Mouse (Mus musculus): ENCODE data around the gene Atp2c2. TPM values are rescaled to one million over a fixed set of nuclear protein-coding genes. Genes with fewer than 3 reads are reported as not detected.

Gene Atp2c2
- polyA plus RNA-seq, 1 experiment from 2014 or later, result 1.8 TPM

DNA sequence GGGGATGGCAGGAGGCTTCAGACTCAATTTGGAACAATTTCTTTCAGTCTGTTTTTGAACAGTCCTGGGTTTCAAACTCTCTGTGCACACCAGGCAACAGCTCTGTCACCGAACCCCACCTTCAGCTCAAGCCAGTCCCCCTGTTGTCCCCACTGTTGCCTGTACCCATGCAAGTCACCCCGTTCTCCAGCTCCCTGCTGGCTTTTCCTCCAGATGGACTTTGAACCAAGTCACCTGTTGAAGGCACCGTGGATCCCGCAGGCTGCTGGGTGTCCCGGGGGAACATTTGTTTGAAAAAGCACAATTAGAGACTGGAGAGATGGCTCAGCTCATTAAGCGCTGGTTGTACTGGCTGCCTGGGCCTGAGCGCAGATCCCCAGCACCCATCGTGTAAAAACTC, 105.5 kb downstream of the Atp2c2 start:
- H3K4me3 ChIP-seq (ENCODE audit: low read depth, low read length), result no peak overlapping the region
- no peak for DNase-seq
- no peaks in the 10 kb centered on the region for H3K27me3 ChIP-seq (ENCODE audit: insufficient read depth, low read length)
- TF ChIP-seq CTCF (IDR thresholded peaks at IDR 0.05; ENCODE audit: low read depth), result no peak
- H3K36me3 ChIP-seq (ENCODE audit: insufficient read depth), result peaks cover 7% of the 10 kb centered on the region; the same call in 1 of the 2 replicates
- H3K4me2 ChIP-seq, result no peak overlapping the region
- H3K9me3 ChIP-seq (ENCODE audit: low read depth, low read length), result no peaks in the 10 kb centered on the region
- H3K4me1 ChIP-seq (ENCODE audit: insufficient read depth), result no peaks in the 10 kb centered on the region
- ATAC-seq (ENCODE audit: insufficient read depth), result no peak
- 55% methylated on average over 8 of the region's 8 CpGs for WGBS
- H3K9ac ChIP-seq, result no peak overlapping the region
- H3K27ac ChIP-seq (ENCODE audit: low read depth), result no peak overlapping the region

DNA sequence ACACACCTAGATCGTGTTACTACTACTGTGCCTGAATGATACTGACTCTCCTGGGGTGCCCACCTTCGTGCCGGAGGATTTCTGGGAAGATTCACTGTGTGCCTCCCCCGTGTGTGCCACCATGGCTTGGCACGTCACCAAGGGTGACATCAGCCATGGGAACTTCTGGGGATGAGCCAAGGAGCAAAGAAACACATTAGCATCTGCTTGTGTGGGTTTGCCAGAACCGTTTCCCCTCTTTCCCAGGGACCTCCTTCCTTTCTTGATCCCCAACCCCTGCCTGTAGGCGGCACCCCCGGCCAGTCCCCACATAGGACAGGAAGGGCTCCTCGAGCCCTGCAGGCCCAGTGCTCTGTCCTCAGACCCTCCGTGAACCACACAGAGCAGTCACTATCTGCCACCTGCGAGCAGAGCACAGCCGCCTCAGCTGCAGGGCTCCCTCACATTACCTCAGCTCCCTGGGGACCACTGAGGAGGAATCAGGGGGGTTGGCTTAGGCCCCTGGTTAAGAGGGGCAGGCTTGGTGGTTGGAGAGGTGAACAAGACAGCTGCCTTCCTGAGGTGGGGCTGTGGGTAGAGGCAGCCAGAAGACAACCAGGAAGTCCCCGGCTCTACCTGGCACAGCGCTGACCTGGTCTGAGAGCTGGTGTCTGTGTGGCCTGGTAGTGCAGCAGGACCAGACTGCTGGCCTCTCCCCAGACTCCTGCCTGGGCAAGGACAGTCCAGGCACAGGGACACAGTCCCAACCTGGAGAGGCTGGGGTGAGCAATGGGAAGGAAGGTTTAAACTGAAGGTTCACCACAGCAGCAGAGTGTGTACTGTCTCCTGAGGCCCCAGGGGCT, 106.8 kb downstream of the Atp2c2 start:
- Histone ChIP-seq H3K27me3 (ENCODE audit: insufficient read depth, low read length) (no peaks in the 10 kb centered on the region), H3K36me3 (ENCODE audit: insufficient read depth) (peaks cover 7% of the 10 kb centered on the region; the same call in 1 of the 2 replicates), H3K9ac (no peak overlapping the region), H3K4me2 (no peak overlapping the region), H3K9me3 (ENCODE audit: low read depth, low read length) (no peaks in the 10 kb centered on the region), H3K4me1 (ENCODE audit: insufficient read depth) (no peaks in the 10 kb centered on the region; the same call in 1 of the 2 replicates), H3K4me3 (ENCODE audit: low read depth, low read length) (no peak overlapping the region), H3K27ac (ENCODE audit: low read depth) (no peak overlapping the region)
- ATAC-seq (ENCODE audit: insufficient read depth) (0 out of 2 replicates have a peak, but pooled peaks have one; percentile 25), DNase-seq (peak; percentile 56)
- no peak for TF ChIP-seq CTCF (IDR thresholded peaks at IDR 0.05; ENCODE audit: low read depth)
- WGBS, result 58% methylated on average over 14 of the region's 14 CpGs

Other genes starting within 250 kb of the Atp2c2 start
- gene Slc38a8, start 198.3 kb upstream of the Atp2c2 start, polyA plus RNA-seq (2014; fragmentation: Nextera tagmentation; extraction: Ambion mirVana), result not detected in 2 replicates
- gene Mbtps1, start 141.3 kb upstream of the Atp2c2 start, polyA plus RNA-seq (2014; fragmentation: Nextera tagmentation; extraction: Ambion mirVana), result 125 and 128 TPM in 2 replicates
- 25.9 and 26.8 TPM in 2 replicates for gene Hsdl1, start 124.8 kb upstream of the Atp2c2 start, polyA plus RNA-seq (2014; fragmentation: Nextera tagmentation; extraction: Ambion mirVana)
- gene Dnaaf1, start 124.8 kb upstream of the Atp2c2 start, polyA plus RNA-seq (2014; fragmentation: Nextera tagmentation; extraction: Ambion mirVana), result 0.24 TPM in 1 of 2 replicates, not detected in the other
- 9.0 and 10.4 TPM in 2 replicates for gene Taf1c, start 94.8 kb upstream of the Atp2c2 start, polyA plus RNA-seq (2014; fragmentation: Nextera tagmentation; extraction: Ambion mirVana)
- 0.09 TPM in 1 of 2 replicates, not detected in the other for gene Adad2, start 87.3 kb upstream of the Atp2c2 start, polyA plus RNA-seq (2014; fragmentation: Nextera tagmentation; extraction: Ambion mirVana)
- not detected in 2 replicates for gene Kcng4, start 64.3 kb upstream of the Atp2c2 start, polyA plus RNA-seq (2014; fragmentation: Nextera tagmentation; extraction: Ambion mirVana)
- 3.0 and 3.4 TPM in 2 replicates for gene Wfdc1, start 33.6 kb upstream of the Atp2c2 start, polyA plus RNA-seq (2014; fragmentation: Nextera tagmentation; extraction: Ambion mirVana)
- 9.7 and 10.3 TPM in 2 replicates for gene Tldc1, start 78.4 kb downstream of the Atp2c2 start, polyA plus RNA-seq (2014; fragmentation: Nextera tagmentation; extraction: Ambion mirVana)
- 201 and 204 TPM in 2 replicates for gene Cotl1, start 140.5 kb downstream of the Atp2c2 start, polyA plus RNA-seq (2014; fragmentation: Nextera tagmentation; extraction: Ambion mirVana)
- 11.5 and 11.8 TPM in 2 replicates for gene Klhl36, start 162.3 kb downstream of the Atp2c2 start, polyA plus RNA-seq (2014; fragmentation: Nextera tagmentation; extraction: Ambion mirVana)
- gene Usp10, start 210.4 kb downstream of the Atp2c2 start, polyA plus RNA-seq (2014; fragmentation: Nextera tagmentation; extraction: Ambion mirVana), result 142 and 155 TPM in 2 replicates
- gene Gm20388, start 210.8 kb downstream of the Atp2c2 start, polyA plus RNA-seq (2014; fragmentation: Nextera tagmentation; extraction: Ambion mirVana), result not detected in 2 replicates